Mouse (Mus musculus): ENCODE measurements around the gene Onecut3. TPM values are rescaled to one million over a fixed set of nuclear protein-coding genes. Genes with fewer than 3 reads are reported as not detected.
A peak's percentile ranks its signal among the peaks of the same experiment; 100 is the strongest.

Onecut3 gene
- polyA plus RNA-seq, 1 experiment from 2014 or later = 0.04 TPM

DNA sequence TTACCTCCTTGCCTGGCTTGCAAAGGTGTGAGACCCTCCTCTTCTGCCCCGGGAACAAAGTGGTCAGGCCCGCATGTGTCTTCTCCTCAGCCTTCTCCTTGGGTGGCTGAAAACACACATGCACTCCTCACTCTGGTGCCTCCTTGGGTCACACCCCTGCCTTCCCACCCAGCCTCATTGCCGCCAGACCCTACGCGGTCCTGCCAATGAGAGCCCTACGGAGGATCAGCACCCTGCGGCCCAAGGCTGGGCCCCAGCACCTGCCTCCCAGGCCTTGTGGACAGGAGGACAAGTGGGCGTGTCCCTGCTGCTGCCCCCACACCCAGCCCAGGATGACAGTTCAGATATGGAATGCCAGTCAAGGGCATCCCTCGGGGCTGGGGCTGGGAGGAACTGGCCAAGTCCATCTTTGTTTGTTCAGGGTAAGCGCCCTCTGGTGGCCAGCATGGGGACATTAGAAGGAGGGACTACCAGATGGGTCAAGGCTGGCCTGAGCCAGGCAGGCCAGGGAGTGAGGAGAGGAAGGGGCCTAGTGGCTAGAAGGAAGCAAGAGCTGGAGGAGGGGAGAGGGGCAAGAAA, 53.9 kb downstream of the Onecut3 start:
- Histone ChIP-seq H3K9ac (ENCODE audit: low read length) (no peak overlapping the region), H3K4me1 (replicated peaks; ENCODE audit: control insufficient read depth, insufficient read depth, low read length) (no peaks in the 10 kb centered on the region), H3K9me3 (ENCODE audit: control insufficient read depth, low read length) (no peaks in the 10 kb centered on the region), H3K4me3 (ENCODE audit: low read depth, low read length) (no peak overlapping the region), H3K27me3 (replicated peaks; ENCODE audit: control insufficient read depth, insufficient read depth, low read length) (no peaks in the 10 kb centered on the region), H3K4me2 (ENCODE audit: low read length) (no peak overlapping the region), H3K36me3 (ENCODE audit: control insufficient read depth, insufficient read depth, low read length) (peaks cover 70% of the 10 kb centered on the region), H3K27ac (ENCODE audit: low read depth) (no peak overlapping the region)
- 72% methylated on average over 10 of the region's 10 CpGs for WGBS
- 0 out of 2 replicates have a peak, but pooled peaks have one; percentile 41 for ATAC-seq (replicated peaks; ENCODE audit: low FRiP score, low TSS enrichment, low read depth)
- DNase-seq (ENCODE audit: low spot score) = no peak

- Histone ChIP-seq H3K27me3 (replicated peaks; ENCODE audit: control insufficient read depth, insufficient read depth, low read length) (no peaks in the 10 kb centered on the region), H3K27ac (ENCODE audit: low read depth) (no peak overlapping the region), H3K4me2 (ENCODE audit: low read length) (no peak overlapping the region), H3K4me1 (replicated peaks; ENCODE audit: control insufficient read depth, insufficient read depth, low read length) (no peaks in the 10 kb centered on the region), H3K9ac (ENCODE audit: low read length) (no peak overlapping the region), H3K9me3 (ENCODE audit: control insufficient read depth, low read length) (no peaks in the 10 kb centered on the region), H3K36me3 (ENCODE audit: control insufficient read depth, insufficient read depth, low read length) (peaks cover 62% of the 10 kb centered on the region), H3K4me3 (ENCODE audit: low read depth, low read length) (no peak overlapping the region)
- DNase-seq (ENCODE audit: low spot score) (no peak), ATAC-seq (replicated peaks; ENCODE audit: low FRiP score, low TSS enrichment, low read depth) (no peak)
- 87% methylated on average over 21 of the region's 21 CpGs for WGBS
Measured at GRCm38 (mm10) chr10:80549279-80549678, 54.6 kb downstream of the Onecut3 start.

DNA sequence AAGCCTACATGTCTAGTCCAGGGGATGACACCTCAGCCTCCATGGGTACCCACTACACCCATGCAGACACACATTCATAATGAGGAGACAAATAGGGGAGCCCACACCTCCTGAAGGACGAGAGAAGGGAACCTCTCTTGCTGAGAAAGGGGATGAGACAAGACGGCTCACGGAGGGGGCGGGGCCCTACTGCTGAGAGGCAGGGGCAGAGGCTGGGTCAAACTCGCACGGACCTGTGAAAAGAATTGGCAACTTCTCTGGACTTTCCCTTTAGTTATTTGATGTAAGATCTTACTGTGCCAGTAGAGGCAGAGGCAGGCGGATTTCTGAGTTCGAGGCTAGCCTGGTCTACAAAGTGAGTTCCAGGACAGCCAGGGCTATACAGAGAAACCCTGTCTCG, 57.7 kb downstream of the Onecut3 start:
- H3K9ac ChIP-seq (ENCODE audit: low read length) = no peak overlapping the region
- no peak overlapping the region for H3K4me2 ChIP-seq (ENCODE audit: low read length)
- no peak for DNase-seq (ENCODE audit: low spot score)
- no peaks in the 10 kb centered on the region for H3K9me3 ChIP-seq (ENCODE audit: control insufficient read depth, low read length)
- no peaks in the 10 kb centered on the region for H3K27me3 ChIP-seq (replicated peaks; ENCODE audit: control insufficient read depth, insufficient read depth, low read length)
- 65% methylated on average over 9 of the region's 9 CpGs for WGBS
- no peaks in the 10 kb centered on the region; the same call in 1 of the 2 replicates for H3K4me1 ChIP-seq (replicated peaks; ENCODE audit: control insufficient read depth, insufficient read depth, low read length)
- H3K4me3 ChIP-seq (ENCODE audit: low read depth, low read length) = no peak overlapping the region
- H3K27ac ChIP-seq (ENCODE audit: low read depth) = no peak overlapping the region
- H3K36me3 ChIP-seq (ENCODE audit: control insufficient read depth, insufficient read depth, low read length) = peaks cover 31% of the 10 kb centered on the region
- ATAC-seq (replicated peaks; ENCODE audit: low FRiP score, low TSS enrichment, low read depth) = no peak

- no peak for DNase-seq (ENCODE audit: low spot score)
- ATAC-seq (replicated peaks; ENCODE audit: low FRiP score, low TSS enrichment, low read depth) = no peak
- H3K27ac ChIP-seq (ENCODE audit: low read depth) = no peak overlapping the region
- H3K27me3 ChIP-seq (replicated peaks; ENCODE audit: control insufficient read depth, insufficient read depth, low read length) = no peaks in the 10 kb centered on the region
- no peak overlapping the region for H3K9ac ChIP-seq (ENCODE audit: low read length)
- no peak overlapping the region for H3K4me2 ChIP-seq (ENCODE audit: low read length)
- peaks cover 19% of the 10 kb centered on the region for H3K36me3 ChIP-seq (ENCODE audit: control insufficient read depth, insufficient read depth, low read length)
- H3K4me1 ChIP-seq (replicated peaks; ENCODE audit: control insufficient read depth, insufficient read depth, low read length) = peaks cover 6% of the 10 kb centered on the region
- no peak overlapping the region for H3K4me3 ChIP-seq (ENCODE audit: low read depth, low read length)
- 89% methylated on average over 8 of the region's 8 CpGs for WGBS
- no peaks in the 10 kb centered on the region for H3K9me3 ChIP-seq (ENCODE audit: control insufficient read depth, low read length)
Measured at GRCm38 (mm10) chr10:80553575-80553974, 58.9 kb downstream of the Onecut3 start.

DNA sequence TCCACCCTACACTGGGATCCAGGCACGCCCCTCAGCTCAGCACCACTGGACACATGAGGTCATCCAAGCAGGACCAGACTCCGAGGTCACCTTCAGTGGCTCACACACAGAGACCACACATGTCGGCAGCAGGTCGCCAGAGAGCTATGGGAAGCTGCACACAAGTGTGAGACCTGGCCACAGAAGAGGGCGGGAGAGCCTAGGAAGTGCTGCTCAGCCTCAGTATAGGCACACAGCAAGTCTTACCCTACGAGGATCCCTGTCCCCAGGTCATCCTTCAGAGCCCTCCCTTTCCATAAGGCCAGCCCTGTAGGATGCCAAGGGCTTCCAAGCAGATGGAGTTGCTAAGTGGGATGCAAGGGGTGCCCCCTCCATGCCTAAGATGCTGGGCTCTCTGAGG, 59.4 kb downstream of the Onecut3 start:
- Histone ChIP-seq H3K9ac (ENCODE audit: low read length) (no peak overlapping the region), H3K4me1 (replicated peaks; ENCODE audit: control insufficient read depth, insufficient read depth, low read length) (peaks cover 6% of the 10 kb centered on the region), H3K36me3 (ENCODE audit: control insufficient read depth, insufficient read depth, low read length) (peaks cover 19% of the 10 kb centered on the region), H3K27ac (ENCODE audit: low read depth) (no peak overlapping the region), H3K27me3 (replicated peaks; ENCODE audit: control insufficient read depth, insufficient read depth, low read length) (no peaks in the 10 kb centered on the region), H3K4me2 (ENCODE audit: low read length) (no peak overlapping the region), H3K4me3 (ENCODE audit: low read depth, low read length) (no peak overlapping the region), H3K9me3 (ENCODE audit: control insufficient read depth, low read length) (no peaks in the 10 kb centered on the region)
- WGBS = 82% methylated on average over 6 of the region's 6 CpGs
- DNase-seq (ENCODE audit: low spot score) (no peak), ATAC-seq (replicated peaks; ENCODE audit: low FRiP score, low TSS enrichment, low read depth) (no peak)

DNA sequence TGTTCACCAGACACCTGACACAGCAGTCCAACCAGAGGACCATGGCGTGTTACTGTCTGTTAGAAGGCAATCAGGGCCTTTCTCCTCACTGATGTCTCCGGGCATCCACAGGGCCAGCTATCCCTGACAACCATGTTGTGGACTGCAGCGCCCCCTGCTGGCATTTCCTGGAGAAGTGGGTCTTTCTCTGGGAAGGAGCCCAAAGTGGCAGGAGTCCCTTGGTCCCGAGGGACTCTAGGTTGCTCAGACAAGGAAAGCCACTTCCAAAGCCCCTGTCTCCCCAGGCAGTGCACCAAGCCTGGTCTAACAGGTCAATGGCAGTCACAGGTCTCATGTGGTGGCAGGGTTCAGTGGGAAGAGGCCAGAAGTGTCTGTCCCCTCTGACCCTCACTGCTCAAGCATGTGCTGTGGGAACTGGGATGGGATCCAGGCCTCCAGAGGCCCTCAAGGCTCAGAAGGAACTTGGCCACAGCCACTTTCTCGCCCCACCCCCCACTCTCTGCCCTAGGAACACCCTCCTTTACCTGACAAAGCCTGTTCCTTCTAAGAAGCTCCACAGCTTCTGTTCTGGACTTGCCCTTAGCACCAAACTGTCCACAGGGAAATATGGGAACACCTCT, 62.8 kb downstream of the Onecut3 start:
- H3K36me3 ChIP-seq (ENCODE audit: control insufficient read depth, insufficient read depth, low read length) = no peaks in the 10 kb centered on the region
- H3K4me1 ChIP-seq (replicated peaks; ENCODE audit: control insufficient read depth, insufficient read depth, low read length) = peaks cover 17% of the 10 kb centered on the region
- no peaks in the 10 kb centered on the region for H3K9me3 ChIP-seq (ENCODE audit: control insufficient read depth, low read length)
- no peak overlapping the region for H3K4me3 ChIP-seq (ENCODE audit: low read depth, low read length)
- no peak overlapping the region for H3K27ac ChIP-seq (ENCODE audit: low read depth)
- WGBS = 34% methylated on average over 5 of the region's 5 CpGs
- H3K9ac ChIP-seq (ENCODE audit: low read length) = no peak overlapping the region
- ATAC-seq (replicated peaks; ENCODE audit: low FRiP score, low TSS enrichment, low read depth) = no peak
- H3K4me2 ChIP-seq (ENCODE audit: low read length) = no peak overlapping the region
- peak; percentile 88 for DNase-seq (ENCODE audit: low spot score)
- no peaks in the 10 kb centered on the region for H3K27me3 ChIP-seq (replicated peaks; ENCODE audit: control insufficient read depth, insufficient read depth, low read length)

- H3K4me2 ChIP-seq (ENCODE audit: low read length) = no peak overlapping the region
- H3K9ac ChIP-seq (ENCODE audit: low read length) = no peak overlapping the region
- H3K36me3 ChIP-seq (ENCODE audit: control insufficient read depth, insufficient read depth, low read length) = no peaks in the 10 kb centered on the region
- WGBS = 94% methylated on average over 7 of the region's 7 CpGs
- H3K9me3 ChIP-seq (ENCODE audit: control insufficient read depth, low read length) = no peaks in the 10 kb centered on the region
- no peaks in the 10 kb centered on the region for H3K27me3 ChIP-seq (replicated peaks; ENCODE audit: control insufficient read depth, insufficient read depth, low read length)
- no peak overlapping the region for H3K27ac ChIP-seq (ENCODE audit: low read depth)
- no peak for DNase-seq (ENCODE audit: low spot score)
- ATAC-seq (replicated peaks; ENCODE audit: low FRiP score, low TSS enrichment, low read depth) = no peak
- no peak overlapping the region for H3K4me3 ChIP-seq (ENCODE audit: low read depth, low read length)
- peaks cover 17% of the 10 kb centered on the region for H3K4me1 ChIP-seq (replicated peaks; ENCODE audit: control insufficient read depth, insufficient read depth, low read length)
Measured at GRCm38 (mm10) chr10:80559431-80559830, 64.8 kb downstream of the Onecut3 start.

- WGBS = under 1% methylated on average over 13 of the region's 13 CpGs
Measured at GRCm38 (mm10) chr10:80560621-80561020, 66.0 kb downstream of the Onecut3 start.

More at GRCm38 (mm10) chr10:80560621-80561020, 66.0 kb downstream of the Onecut3 start:
- no peaks in the 10 kb centered on the region for H3K27me3 ChIP-seq (replicated peaks; ENCODE audit: control insufficient read depth, insufficient read depth, low read length)
- peak overlapping the region; percentile 100 for H3K4me3 ChIP-seq (ENCODE audit: low read depth, low read length)
- no peaks in the 10 kb centered on the region for H3K9me3 ChIP-seq (ENCODE audit: control insufficient read depth, low read length)
- H3K4me2 ChIP-seq (ENCODE audit: low read length) = peak overlapping the region; percentile 85
- no peak for DNase-seq (ENCODE audit: low spot score)
- H3K4me1 ChIP-seq (replicated peaks; ENCODE audit: control insufficient read depth, insufficient read depth, low read length) = peaks cover 17% of the 10 kb centered on the region
- peak overlapping the region; percentile 99 for H3K9ac ChIP-seq (ENCODE audit: low read length)
- H3K36me3 ChIP-seq (ENCODE audit: control insufficient read depth, insufficient read depth, low read length) = 0 out of 2 replicates have a peak, but pooled peaks cover under 1% of the 10 kb centered on the region
- ATAC-seq (replicated peaks; ENCODE audit: low FRiP score, low TSS enrichment, low read depth) = peak; percentile 14; the same call in 1 of the 2 replicates
- peak overlapping the region; percentile 96; the same call in 1 of the 2 replicates for H3K27ac ChIP-seq (ENCODE audit: low read depth)
